Mouse (Mus musculus) Patski (cell line): Measurements from ENCODE around the gene Krtap4-1. TPM values are rescaled to one million over a fixed set of nuclear protein-coding genes. Genes with fewer than 3 reads are reported as not detected.
"Not testable (repeated sequence)": the region's sequence is repeated elsewhere in the genome, so short reads cannot be mapped to it uniquely, and the experiment has no call there.

ENCODE experiments used
- ATAC-seq: fragments of 100-300 bp; one replicate; pipeline ENCODE4 v1.8.0; 2021
- CTCF ChIA-PET: fragments of 350-600 bp; sonication (Branson Sonifier 250); formaldehyde crosslinking; loops from one replicate; lab custom pipeline; 2022; ENCODE audit warnings: inconsistent platforms; lab: Charles Lee
- POLR2A ChIA-PET: fragments of 350-600 bp; sonication (Branson Sonifier 250); formaldehyde crosslinking; loops from one replicate; lab custom pipeline; 2022; ENCODE audit warnings: antibody characterized with exemption, inconsistent platforms; lab: Charles Lee
- DNase-seq: peaks from one replicate; pipeline ENCODE4 v3.0.0-alpha.2; 2011; ENCODE audit warnings: low read depth, low spot score
- H3K27me3 ChIP-seq: fragments of 371-371 bp; one replicate; pipeline ENCODE4 v1.5.1; 2021
- CTCF ChIP-seq: fragments of 100-300 bp; IDR thresholded peaks from one replicate; pipeline ENCODE4 v1.5.1; 2021
- in situ Hi-C: fragments of 300-500 bp; cut with MboI; formaldehyde crosslinking; loops from 3 replicates; pipeline ENCODE4 v1.11.1; 2018; ENCODE audit warnings: low pct_unique_long_range_greater_than_20kb, mixed read lengths
- polyA plus RNA-seq: library from polyadenylated mRNA; unstranded; gene quantifications from one replicate; pipeline ENCODE4 v1.2.3, GENCODE M21; 2021

The Krtap4-1 gene
- polyA plus RNA-seq, 1 experiment from 2014 or later, result not detected

DNA sequence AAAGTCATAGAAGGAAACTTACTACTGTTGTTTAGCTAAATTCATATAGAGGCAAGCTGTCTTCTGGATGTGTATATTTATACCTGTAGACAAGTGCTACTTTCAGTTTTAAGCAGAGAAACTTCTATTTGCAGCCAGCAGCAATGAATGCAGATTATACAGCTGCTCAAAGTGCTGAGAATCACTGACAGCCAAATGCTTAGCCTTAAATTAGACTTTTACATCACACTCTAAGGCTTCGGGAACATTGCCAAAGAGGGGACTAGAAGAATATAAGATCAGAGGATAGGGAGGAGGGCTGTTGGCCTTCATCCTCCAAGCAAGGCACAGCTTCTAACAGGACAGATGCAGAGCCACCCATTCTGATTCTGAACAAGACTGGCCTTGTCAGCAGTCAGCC is 9.0 kb upstream of the Krtap4-1 start:
- DNase-seq, result no peak
- ChIA-PET POLR2A (no interaction called here), CTCF (interaction anchor here (0.9 kb wide), 1 partner anchor 15 kb away, joined by 3 read pairs; no protein-coding TSS in a partner anchor)
- no peak for TF ChIP-seq CTCF
- no peaks in the 10 kb centered on the region for H3K27me3 ChIP-seq
- ATAC-seq, result no peak
- in situ Hi-C loops, result no loop called here

DNA sequence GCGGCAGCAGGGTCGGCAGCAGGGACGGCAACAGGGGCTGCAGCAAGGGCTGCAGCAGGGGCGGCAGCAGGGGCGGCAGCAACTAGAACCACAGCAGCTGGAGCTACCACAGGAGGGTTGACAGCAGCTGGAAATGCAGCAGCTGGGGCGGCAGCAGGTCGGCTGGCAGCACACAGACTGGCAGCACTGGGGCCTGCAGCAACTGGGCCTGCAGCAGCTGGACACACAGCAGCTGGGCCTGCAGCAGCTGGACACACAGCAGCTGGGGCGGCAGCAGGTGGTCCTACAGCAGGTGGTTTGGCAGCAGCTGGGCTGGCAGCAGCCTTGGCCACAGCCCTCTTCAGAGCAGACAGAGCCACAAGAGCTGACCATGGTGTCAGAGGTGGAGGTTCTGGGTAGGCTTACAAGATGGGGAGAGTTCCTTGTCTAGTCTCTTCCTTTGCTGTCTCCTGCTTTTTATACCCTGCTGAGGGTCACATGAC is 6.7 kb upstream of the Krtap4-1 start, which contains the start of gene Krtap4-2:
Gene Krtap4-2, minus strand, starts transcription at position 432 of the 482 bp plus-strand sequence.
- ChIA-PET CTCF (no interaction called here), POLR2A (no interaction called here)
- ATAC-seq, result no peak
- TF ChIP-seq CTCF, result no peak
- H3K27me3 ChIP-seq, result no peaks in the 10 kb centered on the region
- in situ Hi-C loops, result no loop called here
- DNase-seq, result no peak

GRCm38 (mm10) chr11:99633293-99633692 is 5.3 kb upstream of the Krtap4-1 start:
- DNase-seq, result no peak
- no peaks in the 10 kb centered on the region for H3K27me3 ChIP-seq
- CTCF ChIA-PET, result no interaction called here
- TF ChIP-seq CTCF, result no peak
- in situ Hi-C loops, result no loop called here
- ATAC-seq, result no peak
- POLR2A ChIA-PET, result interaction anchor here (1.1 kb wide), 1 partner anchor 27 kb away, joined by 4 read pairs; no protein-coding TSS in a partner anchor

DNA sequence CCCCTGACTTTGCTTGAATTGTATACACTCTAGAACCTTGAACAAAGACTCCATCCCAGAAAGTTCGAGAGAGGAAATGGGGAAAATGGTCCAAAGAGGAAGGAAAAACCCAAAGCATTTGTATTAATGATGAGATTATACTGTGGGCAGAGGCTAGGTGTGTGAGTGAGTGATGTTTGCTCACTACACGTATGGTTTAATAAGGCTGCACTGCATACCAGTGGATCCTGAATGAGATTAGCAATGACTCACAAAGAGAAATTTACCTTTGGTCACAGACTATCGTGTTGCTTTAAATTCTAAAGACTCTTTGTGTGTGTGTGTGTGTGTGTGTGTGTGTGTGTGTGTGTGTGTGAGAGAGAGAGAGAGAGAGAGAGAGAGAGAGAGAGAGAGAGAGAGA is 2.9 kb upstream of the Krtap4-1 start:
- ATAC-seq, result no peak
- no peak for TF ChIP-seq CTCF
- in situ Hi-C loops, result no loop called here
- ChIA-PET POLR2A (no interaction called here), CTCF (no interaction called here)
- no peak for DNase-seq
- H3K27me3 ChIP-seq, result no peaks in the 10 kb centered on the region

GRCm38 (mm10) chr11:99620335-99620734 is 7.7 kb downstream of the Krtap4-1 start, which contains the start of gene Gm11562:
Gene Gm11562, minus strand, starts transcription at chr11:99620435.
- in situ Hi-C loops, result no loop called here

GRCm38 (mm10) chr11:99614796-99615363 is 13.2 kb downstream of the Krtap4-1 start, which contains the start of gene Krtap2-4:
Gene Krtap2-4, minus strand, starts transcription at chr11:99614846.
- TF ChIP-seq CTCF, result no peak
- DNase-seq (no peak), ATAC-seq (no peak)
- POLR2A ChIA-PET, result no interaction called here
- in situ Hi-C loops, result no loop called here
- CTCF ChIA-PET, result no interaction called here
- no peaks in the 10 kb centered on the region for H3K27me3 ChIP-seq

More at GRCm38 (mm10) chr11:99620335-99620734, 7.7 kb downstream of the Krtap4-1 start, which contains the start of gene Gm11562:
- TF ChIP-seq CTCF, result no peak
- no peak for DNase-seq
- ChIA-PET POLR2A (no interaction called here), CTCF (interaction anchor here (1.0 kb wide), 1 partner anchor 41 kb away, joined by 3 read pairs; no protein-coding TSS in a partner anchor)
- H3K27me3 ChIP-seq, result no peaks in the 10 kb centered on the region
- ATAC-seq, result peak; percentile 17

DNA sequence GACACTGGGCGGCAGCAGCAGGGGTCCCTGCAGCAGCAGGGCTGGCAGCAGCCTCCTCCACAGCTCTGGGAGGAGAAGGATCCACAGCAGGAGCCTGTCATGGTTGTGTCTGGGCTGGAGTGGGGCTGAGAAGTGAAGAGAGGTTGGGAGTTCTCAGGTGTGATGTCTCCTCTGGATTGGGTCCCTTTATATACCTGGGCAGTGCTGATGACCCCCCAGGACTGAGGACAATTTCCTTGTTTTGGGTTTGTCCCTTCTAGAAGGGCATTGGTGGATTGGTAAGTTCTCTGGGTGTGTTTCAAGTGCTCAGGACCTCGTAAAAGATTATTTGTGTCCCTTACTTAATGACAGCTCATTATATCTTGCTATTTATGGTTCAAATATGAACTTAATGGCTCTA is 17.9 kb downstream of the Krtap4-1 start, which contains the start of gene Gm11937:
Gene Gm11937, minus strand, starts transcription at position 101 of the 400 bp plus-strand sequence.
- DNase-seq, CTCF ChIA-PET, in situ Hi-C loops, H3K27me3 ChIP-seq, POLR2A ChIA-PET, ATAC-seq: not testable (repeated sequence)

DNA sequence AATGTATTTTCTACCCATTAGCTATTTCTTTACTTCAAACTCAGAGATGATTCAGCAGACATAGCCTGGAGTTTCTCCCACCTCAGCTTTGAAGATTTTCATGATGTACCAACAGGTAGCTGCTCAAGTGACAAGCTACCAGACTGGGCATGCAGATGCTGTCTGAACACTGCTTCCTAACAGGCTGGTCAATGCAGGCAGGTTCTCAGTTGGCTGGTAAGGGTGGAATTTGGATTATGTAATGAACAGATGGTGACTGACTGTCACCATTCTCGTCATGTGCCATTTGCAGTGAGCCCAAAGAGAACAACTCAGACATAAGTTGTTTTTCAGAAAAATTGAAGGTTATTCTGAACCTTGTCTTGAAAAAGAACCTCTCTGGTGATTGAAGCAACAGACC is 18.9 kb downstream of the Krtap4-1 start:
- ATAC-seq, result no peak
- DNase-seq, result no peak
- no peaks in the 10 kb centered on the region for H3K27me3 ChIP-seq
- CTCF ChIA-PET, result no interaction called here
- no peak for TF ChIP-seq CTCF
- POLR2A ChIA-PET, result no interaction called here
- in situ Hi-C loops, result no loop called here

DNA sequence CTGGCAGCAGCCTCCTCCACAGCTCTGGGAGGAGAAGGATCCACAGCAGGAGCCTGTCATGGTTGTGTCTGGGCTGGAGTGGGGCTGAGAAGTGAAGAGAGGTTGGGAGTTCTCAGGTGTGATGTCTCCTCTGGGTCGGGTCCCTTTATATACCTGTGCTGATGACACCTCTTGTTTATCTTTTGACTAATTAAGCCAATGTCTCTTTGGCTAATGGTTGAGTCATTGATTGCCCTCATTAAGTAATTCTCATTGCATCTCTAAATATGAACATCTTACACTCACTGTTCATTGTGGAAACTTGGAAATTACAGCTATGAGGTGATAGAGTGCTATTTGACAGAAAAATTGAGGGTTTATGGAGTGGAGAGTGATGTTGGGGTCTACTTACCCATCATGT is 24.8 kb downstream of the Krtap4-1 start, which contains the start of gene Gm11938:
Gene Gm11938, minus strand, starts transcription at position 101 of the 400 bp plus-strand sequence.
- ATAC-seq, H3K27me3 ChIP-seq, POLR2A ChIA-PET, CTCF ChIA-PET, in situ Hi-C loops, DNase-seq: not testable (repeated sequence)

- CTCF ChIA-PET, POLR2A ChIA-PET, in situ Hi-C loops, ATAC-seq, DNase-seq, H3K27me3 ChIP-seq: not testable (repeated sequence)
Observed at GRCm38 (mm10) chr11:99597742-99598141, 30.3 kb downstream of the Krtap4-1 start, which contains the start of gene Krtap9-3. Gene Krtap9-3, minus strand, starts transcription at chr11:99598105.

DNA sequence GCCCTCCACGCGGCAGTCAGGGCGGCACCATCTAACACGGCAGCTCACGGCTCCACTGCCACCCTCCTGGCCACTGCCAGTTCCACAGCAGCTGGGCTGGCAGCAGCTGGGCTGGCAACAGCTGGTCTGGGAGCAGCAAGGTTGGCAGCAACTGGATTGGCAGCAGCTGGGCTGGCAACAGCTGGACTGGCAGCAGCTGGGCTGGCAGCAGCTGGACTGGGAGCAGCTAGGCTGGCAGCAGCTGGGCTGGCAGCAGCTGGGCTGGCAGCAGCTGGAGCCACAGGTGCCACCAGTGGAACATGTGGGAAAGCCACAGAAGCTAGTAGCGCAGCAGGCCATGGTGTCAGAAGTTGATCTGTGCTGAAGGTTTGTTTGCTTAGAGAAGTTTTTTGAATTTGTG is 37.1 kb downstream of the Krtap4-1 start, which contains the start of gene Krtap1-3:
Gene Krtap1-3, minus strand, starts transcription at position 359 of the 400 bp plus-strand sequence.
- POLR2A ChIA-PET, result no interaction called here
- no peak for ATAC-seq
- CTCF ChIA-PET, result no interaction called here
- in situ Hi-C loops, result no loop called here
- H3K27me3 ChIP-seq, result no peaks in the 10 kb centered on the region
- TF ChIP-seq CTCF, result no peak
- no peak for DNase-seq
